Mouse (Mus musculus) limb, embryonic 13.5 days (tissue): ENCODE data around the gene Dcaf11. TPM values are rescaled to one million over a fixed set of nuclear protein-coding genes. Genes with fewer than 3 reads are reported as not detected.

Source experiments
- ATAC-seq: fragments of 200-750 bp; cut with Nextera tagmentation; 2 replicates; pipeline ENCODE4 v1.8.0; 2017; ENCODE audit warnings: low read depth, moderate number of reproducible peaks, moderate TSS enrichment; ENCODE audit not compliant: low FRiP score
- H3K27ac ChIP-seq: fragments of 300-500 bp; sonication (generic); 2 replicates; pipeline ENCODE4 v1.5.1; 2015; ENCODE audit warnings: inconsistent platforms, mild to moderate bottlenecking, moderate library complexity
- H3K27me3 ChIP-seq: fragments of 300-500 bp; sonication (generic); 2 replicates; pipeline ENCODE4 v1.6.1; 2015; ENCODE audit warnings: mild to moderate bottlenecking, inconsistent platforms
- H3K36me3 ChIP-seq: fragments of 300-500 bp; sonication (generic); 2 replicates; pipeline ENCODE4 v1.6.1; 2015; ENCODE audit warnings: inconsistent platforms, mild to moderate bottlenecking, moderate library complexity
- H3K4me1 ChIP-seq: fragments of 300-500 bp; sonication (generic); 2 replicates; pipeline ENCODE4 v1.6.1; 2015; ENCODE audit warnings: inconsistent platforms
- H3K4me2 ChIP-seq: fragments of 300-500 bp; sonication (generic); replicated peaks from 2 replicates; pipeline ENCODE4 v1.6.1; 2015; ENCODE audit warnings: inconsistent platforms, mild to moderate bottlenecking, moderate library complexity
- H3K4me3 ChIP-seq: fragments of 300-500 bp; sonication (generic); 2 replicates; pipeline ENCODE4 v1.5.1; 2015; ENCODE audit warnings: moderate library complexity, mild to moderate bottlenecking, inconsistent platforms
- H3K9ac ChIP-seq: fragments of 300-500 bp; sonication (generic); 2 replicates; pipeline ENCODE4 v1.6.1; 2015; ENCODE audit warnings: mild to moderate bottlenecking, inconsistent platforms
- H3K9me3 ChIP-seq: fragments of 300-500 bp; sonication (generic); 2 replicates; pipeline ENCODE4 v1.6.1; 2016; ENCODE audit warnings: inconsistent platforms
- WGBS: fragments of 180-500 bp; shearing (Covaris S2); methylation state at CpG from one replicate; pipeline ENCODE4 v1.1.7; 2015; 5-methylcytosine and 5-hydroxymethylcytosine counted together
- polyA plus RNA-seq: library from polyadenylated mRNA; unstranded; fragments of >200 nt; fragmentation: Nextera tagmentation; extraction: Ambion mirVana; gene quantifications from 2 replicates; pipeline ENCODE4 v1.2.1, GENCODE M21; 2015

The Dcaf11 gene
- polyA plus RNA-seq, 1 experiment from 2014 or later: 55.9 TPM

DNA sequence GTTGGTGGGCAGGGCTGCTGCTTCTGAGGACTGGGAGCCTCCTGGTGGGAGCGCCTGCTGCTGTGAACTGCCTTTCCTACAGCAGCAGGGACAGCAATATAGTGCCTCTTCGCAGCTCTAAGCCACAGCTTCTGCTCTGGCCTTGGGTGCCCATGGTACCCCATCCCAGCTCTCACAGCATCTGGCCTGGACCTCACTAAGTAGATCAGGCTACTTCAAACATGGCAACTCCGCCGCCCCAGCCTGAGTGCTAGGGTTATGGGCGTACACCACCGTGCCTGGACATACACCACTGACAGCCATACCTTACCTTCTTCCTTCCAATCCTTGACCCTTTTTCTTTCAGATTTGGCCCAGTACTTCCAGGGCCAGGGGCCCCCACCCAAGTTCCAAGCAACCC lies 48.5 kb downstream of the Dcaf11 start:
- Histone ChIP-seq H3K4me2 (no peak overlapping the region), H3K27ac (no peak overlapping the region), H3K36me3 (peaks cover 49% of the 10 kb centered on the region), H3K27me3 (no peaks in the 10 kb centered on the region), H3K4me3 (no peak overlapping the region), H3K9me3 (no peaks in the 10 kb centered on the region), H3K4me1 (peaks cover 14% of the 10 kb centered on the region), H3K9ac (no peak overlapping the region)
- ATAC-seq: no peak
- 95% methylated on average over 6 of the region's 6 CpGs for WGBS

DNA sequence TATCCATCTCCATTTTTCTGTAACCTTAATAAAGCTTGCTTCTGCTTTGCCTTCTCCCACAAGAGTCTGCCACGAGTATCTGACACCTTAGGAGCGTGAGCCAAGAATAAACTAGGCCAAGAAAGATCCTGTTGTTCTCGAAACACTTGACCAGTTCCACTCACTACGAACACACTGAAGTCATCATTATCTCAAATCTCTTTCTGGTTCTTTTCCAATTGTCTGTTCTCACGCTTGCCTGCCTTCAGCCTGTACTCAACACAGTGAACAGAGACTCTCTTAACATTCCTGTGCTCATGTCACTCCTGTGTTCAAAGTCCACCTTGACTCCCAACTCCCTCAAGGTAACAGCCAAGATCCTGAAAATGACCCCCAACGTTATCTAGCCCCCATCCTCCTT lies 53.5 kb downstream of the Dcaf11 start:
- Histone ChIP-seq H3K27me3 (no peaks in the 10 kb centered on the region), H3K36me3 (peaks cover 18% of the 10 kb centered on the region), H3K9ac (no peak overlapping the region), H3K4me2 (no peak overlapping the region), H3K9me3 (no peaks in the 10 kb centered on the region), H3K27ac (no peak overlapping the region), H3K4me1 (no peaks in the 10 kb centered on the region), H3K4me3 (no peak overlapping the region)
- 76% methylated on average over 6 of the region's 6 CpGs for WGBS
- no peak for ATAC-seq

DNA sequence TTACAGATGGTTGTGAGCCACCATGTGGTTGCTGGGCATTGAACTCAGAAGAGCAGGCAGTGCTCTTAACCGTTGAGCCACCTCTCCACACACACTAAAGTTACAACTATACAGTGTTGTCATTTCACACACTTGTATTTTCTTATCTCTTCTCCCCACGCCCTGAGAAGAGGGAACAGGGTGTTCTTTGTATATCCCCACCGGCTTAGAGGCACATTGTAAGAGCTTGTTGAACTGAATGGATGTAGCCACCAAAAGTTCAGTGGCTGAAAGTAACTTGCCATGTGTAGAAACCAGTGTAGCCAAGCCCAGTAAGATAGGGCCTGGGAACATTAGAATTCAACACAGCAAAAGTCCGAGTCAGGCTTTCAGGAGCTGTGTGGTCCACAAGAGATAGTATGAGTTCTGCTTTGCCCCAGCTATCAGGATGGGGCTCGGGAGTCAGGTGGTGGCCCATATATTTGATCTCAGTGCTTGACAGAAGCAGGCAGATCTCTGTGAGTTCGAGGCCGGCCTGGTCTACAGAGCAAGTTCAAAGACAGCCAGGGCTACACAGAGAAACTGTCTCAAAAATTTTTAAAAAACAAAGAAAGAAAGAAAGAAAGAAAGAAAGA lies 54.9 kb downstream of the Dcaf11 start:
- Histone ChIP-seq H3K27ac (no peak overlapping the region), H3K4me1 (peaks cover 6% of the 10 kb centered on the region; the same call in 1 of the 2 replicates), H3K4me2 (no peak overlapping the region), H3K4me3 (no peak overlapping the region), H3K9ac (no peak overlapping the region), H3K9me3 (no peaks in the 10 kb centered on the region), H3K27me3 (no peaks in the 10 kb centered on the region; the same call in 1 of the 2 replicates), H3K36me3 (peaks cover 5% of the 10 kb centered on the region; the same call in 1 of the 2 replicates)
- no peak for ATAC-seq
- WGBS: 83% methylated on average over 7 of the region's 7 CpGs

DNA sequence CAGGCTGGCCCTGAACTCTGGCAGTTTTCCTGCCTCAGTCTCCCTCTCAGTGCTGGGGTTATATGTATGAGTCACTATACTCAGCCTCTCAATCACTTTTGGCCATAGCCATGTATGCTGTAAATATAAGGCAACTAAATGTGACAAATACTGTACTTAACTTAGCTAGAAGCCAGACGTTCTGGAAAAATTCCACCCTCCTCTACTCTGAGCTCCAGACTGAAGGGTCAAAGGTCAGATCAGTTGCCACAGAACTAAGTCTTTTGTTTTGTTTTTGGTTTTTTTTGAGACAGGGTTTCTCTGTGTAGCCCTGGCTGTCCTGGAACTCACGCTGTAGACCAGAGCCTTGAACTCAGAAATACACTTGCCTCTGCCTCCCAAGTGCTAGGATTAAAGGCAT lies 56.1 kb downstream of the Dcaf11 start:
- Histone ChIP-seq H3K4me3 (no peak overlapping the region), H3K9me3 (no peaks in the 10 kb centered on the region), H3K36me3 (no peaks in the 10 kb centered on the region), H3K4me2 (no peak overlapping the region), H3K4me1 (peaks cover 6% of the 10 kb centered on the region; the same call in 1 of the 2 replicates), H3K9ac (no peak overlapping the region), H3K27ac (no peak overlapping the region), H3K27me3 (no peaks in the 10 kb centered on the region; the same call in 1 of the 2 replicates)
- 49% methylated on average over 2 of the region's 2 CpGs for WGBS
- no peak for ATAC-seq

DNA sequence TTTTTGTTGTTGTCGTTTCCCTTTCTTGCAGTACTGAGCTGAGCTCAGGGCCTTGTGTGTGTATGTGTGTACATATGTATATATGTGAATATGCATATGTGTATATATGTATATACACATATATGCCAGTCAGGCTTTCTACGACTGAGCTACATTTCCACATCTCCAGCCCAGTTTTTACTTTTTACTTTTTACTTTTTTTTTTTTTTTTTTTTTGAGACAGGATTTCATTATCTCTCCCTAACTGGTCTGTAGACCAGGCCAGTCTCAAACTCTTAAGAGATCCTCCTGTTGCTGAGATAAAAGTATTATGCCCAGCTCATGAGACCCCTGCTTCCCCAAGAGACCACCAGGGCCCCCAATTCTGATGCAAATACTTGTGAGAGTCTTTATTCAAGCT lies 57.0 kb downstream of the Dcaf11 start:
- no peaks in the 10 kb centered on the region for H3K36me3 ChIP-seq
- ATAC-seq: no peak
- no peaks in the 10 kb centered on the region; the same call in 1 of the 2 replicates for H3K27me3 ChIP-seq
- no peak overlapping the region for H3K4me3 ChIP-seq
- no peak overlapping the region for H3K4me2 ChIP-seq
- peaks cover 6% of the 10 kb centered on the region; the same call in 1 of the 2 replicates for H3K4me1 ChIP-seq
- no peak overlapping the region for H3K9ac ChIP-seq
- no peak overlapping the region for H3K27ac ChIP-seq
- H3K9me3 ChIP-seq: no peaks in the 10 kb centered on the region
- 82% methylated on average over 2 of the region's 2 CpGs for WGBS

DNA sequence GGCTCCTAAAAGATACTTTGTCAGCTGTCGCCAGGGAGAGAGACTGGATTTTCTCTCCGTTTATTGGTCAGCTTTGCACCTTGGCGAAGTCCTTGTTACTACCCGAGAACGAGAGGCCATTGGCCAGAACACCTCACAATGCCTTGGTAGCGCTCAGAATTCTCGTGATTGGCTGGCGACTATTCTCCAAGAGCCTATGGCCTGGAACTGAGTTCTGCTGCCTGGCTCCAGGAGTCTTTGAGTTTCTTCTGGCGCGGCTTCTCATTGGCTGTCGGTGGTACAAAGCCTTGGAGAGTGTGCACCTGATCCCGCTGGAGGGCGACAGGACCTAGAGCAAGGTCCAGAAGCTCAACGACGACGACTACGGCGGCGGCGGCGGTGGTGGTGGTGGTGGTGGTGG lies 58.0 kb downstream of the Dcaf11 start, which contains the start of gene Rec8:
TSS of gene Rec8 (plus strand) at position 216 of the 400 bp plus-strand sequence.
- peak; percentile 79 for ATAC-seq
- 16% methylated on average over 21 of the region's 21 CpGs for WGBS
- H3K9ac ChIP-seq: peak within 1 kb of the TSS; percentile 43
- H3K27me3 ChIP-seq: no peaks in the 10 kb centered on the region; the same call in 1 of the 2 replicates
- no peak within 1 kb of the TSS for H3K27ac ChIP-seq
- peak within 1 kb of the TSS; percentile 34 for H3K4me3 ChIP-seq
- H3K36me3 ChIP-seq: 0 out of 2 replicates have a peak, but pooled peaks cover 3% of the 10 kb centered on the region
- H3K4me2 ChIP-seq: peak within 1 kb of the TSS; percentile 58
- peaks cover 6% of the 10 kb centered on the region; the same call in 1 of the 2 replicates for H3K4me1 ChIP-seq
- no peaks in the 10 kb centered on the region for H3K9me3 ChIP-seq

DNA sequence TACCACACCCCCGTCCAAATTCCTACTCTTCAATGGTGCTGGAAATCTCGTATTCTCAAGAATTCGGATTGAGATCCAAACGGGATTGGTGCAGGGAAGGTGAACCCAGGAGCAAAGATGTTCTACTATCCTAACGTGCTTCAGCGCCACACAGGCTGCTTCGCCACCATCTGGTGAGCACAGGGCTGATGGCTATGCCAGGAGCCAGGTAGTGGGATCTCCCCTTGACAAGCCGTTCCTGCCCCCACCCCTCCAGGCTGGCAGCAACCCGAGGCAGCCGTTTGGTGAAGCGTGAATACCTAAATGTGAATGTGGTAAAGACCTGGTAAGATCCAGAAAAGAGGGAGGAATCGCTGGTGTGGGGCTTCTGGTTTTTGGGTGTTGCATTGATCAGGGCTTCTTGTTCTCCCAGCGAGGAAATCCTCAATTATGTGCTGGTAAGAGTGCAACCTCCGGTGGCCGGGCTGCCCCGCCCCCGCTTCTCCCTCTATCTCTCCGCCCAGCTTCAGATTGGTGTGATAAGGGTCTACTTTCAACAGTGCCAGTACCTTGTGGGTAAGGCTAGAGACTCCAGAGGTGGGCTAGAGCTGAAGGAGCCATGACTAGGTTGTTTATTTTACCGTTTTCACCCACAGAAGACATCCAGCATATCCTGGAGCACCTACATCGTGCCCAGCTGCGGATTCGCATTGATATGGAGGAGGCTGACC lies 58.8 kb downstream of the Dcaf11 start:
- Histone ChIP-seq H3K9ac (peak overlapping the region; percentile 43), H3K4me2 (peak overlapping the region; percentile 58), H3K4me3 (peak overlapping the region; percentile 34), H3K9me3 (no peaks in the 10 kb centered on the region), H3K27ac (no peak overlapping the region), H3K36me3 (peaks cover 7% of the 10 kb centered on the region), H3K4me1 (peaks cover 6% of the 10 kb centered on the region; the same call in 1 of the 2 replicates), H3K27me3 (no peaks in the 10 kb centered on the region; the same call in 1 of the 2 replicates)
- no peak for ATAC-seq
- 49% methylated on average over 22 of the region's 22 CpGs for WGBS

Other genes with a start within 250 kb of the Dcaf11 start
- gene Dhrs4, start 81.2 kb upstream of the Dcaf11 start, polyA plus RNA-seq: 87.4 and 89.1 TPM in 2 replicates
- 2.7 and 3.3 TPM in 2 replicates for gene Carmil3, start 69.4 kb upstream of the Dcaf11 start, polyA plus RNA-seq
- 0.32 and 0.78 TPM in 2 replicates for gene Cpne6, start 49.6 kb upstream of the Dcaf11 start, polyA plus RNA-seq
- gene Nrl, start 35.0 kb upstream of the Dcaf11 start, polyA plus RNA-seq: not detected in 2 replicates
- 36.9 and 38.0 TPM in 2 replicates for gene Pck2, start 19.7 kb upstream of the Dcaf11 start, polyA plus RNA-seq
- gene A730061H03Rik, start 400 bp downstream of the Dcaf11 start, polyA plus RNA-seq: 0.74 TPM in 1 of 2 replicates, not detected in the other
- gene Fitm1, start 15.6 kb downstream of the Dcaf11 start, polyA plus RNA-seq: 22.5 and 25.5 TPM in 2 replicates
- 145 and 150 TPM in 2 replicates for gene Psme1, start 18.1 kb downstream of the Dcaf11 start, polyA plus RNA-seq
- gene Emc9, start 25.3 kb downstream of the Dcaf11 start, polyA plus RNA-seq: 4.9 and 5.0 TPM in 2 replicates
- 251 and 280 TPM in 2 replicates for gene Psme2, start 31.1 kb downstream of the Dcaf11 start, polyA plus RNA-seq
- gene Rnf31, start 31.7 kb downstream of the Dcaf11 start, polyA plus RNA-seq: 22.5 and 23.2 TPM in 2 replicates
- gene Irf9, start 43.6 kb downstream of the Dcaf11 start, polyA plus RNA-seq: 11.2 and 11.4 TPM in 2 replicates
- 6.1 and 7.0 TPM in 2 replicates for gene Rec8, start 58.0 kb downstream of the Dcaf11 start, polyA plus RNA-seq
- gene Ipo4, start 76.0 kb downstream of the Dcaf11 start, polyA plus RNA-seq: 107 and 113 TPM in 2 replicates
- gene Gm49378, start 77.9 kb downstream of the Dcaf11 start, polyA plus RNA-seq: 1.3 and 1.9 TPM in 2 replicates
- gene Tm9sf1, start 83.8 kb downstream of the Dcaf11 start, polyA plus RNA-seq: 108 and 113 TPM in 2 replicates
- 0.91 and 1.0 TPM in 2 replicates for gene Tssk4, start 90.2 kb downstream of the Dcaf11 start, polyA plus RNA-seq
- 68.7 and 69.5 TPM in 2 replicates for gene Mdp1, start 100.5 kb downstream of the Dcaf11 start, polyA plus RNA-seq
- gene Gmpr2, start 111.9 kb downstream of the Dcaf11 start, polyA plus RNA-seq: 70.2 and 72.7 TPM in 2 replicates
- 606 and 624 TPM in 2 replicates for gene Nedd8, start 112.1 kb downstream of the Dcaf11 start, polyA plus RNA-seq
- gene Tinf2, start 121.8 kb downstream of the Dcaf11 start, polyA plus RNA-seq: 43.4 and 44.0 TPM in 2 replicates
- gene Tgm1, start 153.9 kb downstream of the Dcaf11 start, polyA plus RNA-seq: 5.0 and 5.7 TPM in 2 replicates
- gene Rabggta, start 162.3 kb downstream of the Dcaf11 start, polyA plus RNA-seq: 24.8 and 26.2 TPM in 2 replicates
- 78.1 and 89.9 TPM in 2 replicates for gene Dhrs1, start 185.7 kb downstream of the Dcaf11 start, polyA plus RNA-seq
- gene Nop9, start 185.7 kb downstream of the Dcaf11 start, polyA plus RNA-seq: 41.8 and 42.8 TPM in 2 replicates
- gene Cideb, start 198.5 kb downstream of the Dcaf11 start, polyA plus RNA-seq: 0.45 and 0.72 TPM in 2 replicates
- 0.36 and 0.64 TPM in 2 replicates for gene Ltb4r2, start 201.4 kb downstream of the Dcaf11 start, polyA plus RNA-seq
- gene Ltb4r1, start 206.0 kb downstream of the Dcaf11 start, polyA plus RNA-seq: 0.45 and 0.51 TPM in 2 replicates
- 20.9 and 25.6 TPM in 2 replicates for gene Adcy4, start 224.1 kb downstream of the Dcaf11 start, polyA plus RNA-seq
- 31.0 and 37.1 TPM in 2 replicates for gene Ripk3, start 228.9 kb downstream of the Dcaf11 start, polyA plus RNA-seq